Mouse (Mus musculus): ENCODE measurements around the gene Vmn2r71.

The Vmn2r71 gene

DNA sequence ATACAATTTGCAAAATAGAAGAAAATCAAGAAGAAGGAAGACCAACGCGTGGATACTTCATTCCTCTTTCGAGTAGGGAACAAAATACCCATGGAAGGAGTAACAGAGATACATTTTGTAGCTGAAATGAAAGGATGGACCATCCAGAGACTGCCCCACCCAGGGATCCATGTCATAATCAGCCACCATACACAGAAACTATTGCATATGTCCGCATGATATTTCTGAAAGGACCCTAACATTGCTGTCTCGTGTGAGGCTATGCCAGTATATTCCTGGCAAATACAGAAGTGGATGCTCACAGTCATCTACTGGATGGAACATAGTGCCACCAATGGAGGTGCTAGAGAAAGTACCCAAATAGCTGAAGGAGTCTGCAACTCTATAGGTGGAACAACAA is at the start of gene Vmn2r71:
TSS of gene Vmn2r71 (plus strand) at position 301 of the 400 bp plus-strand sequence.
- DNase-seq (ENCODE audit: low spot score), result no peak

DNA sequence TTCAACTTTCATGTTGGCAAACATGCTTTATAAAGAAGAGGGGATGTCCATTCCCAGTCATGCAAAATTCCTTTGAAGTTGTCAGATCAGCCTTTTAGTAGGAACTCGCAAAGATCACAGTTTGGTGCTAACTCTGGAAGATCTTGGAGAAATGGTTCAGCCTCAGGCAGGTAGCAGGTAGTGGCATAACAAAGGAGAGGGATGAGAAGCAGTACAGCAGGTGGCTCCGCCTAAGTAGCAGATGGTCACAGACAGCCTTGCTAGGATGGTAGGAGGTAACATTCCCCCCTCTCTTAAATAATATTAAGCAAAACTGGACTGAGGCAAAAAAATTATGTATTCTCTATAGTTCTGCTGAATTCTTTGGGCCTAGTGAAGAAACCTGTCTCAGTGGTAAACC is 20.8 kb upstream of the Vmn2r71 start:
- no peak for DNase-seq (ENCODE audit: low spot score)

DNA sequence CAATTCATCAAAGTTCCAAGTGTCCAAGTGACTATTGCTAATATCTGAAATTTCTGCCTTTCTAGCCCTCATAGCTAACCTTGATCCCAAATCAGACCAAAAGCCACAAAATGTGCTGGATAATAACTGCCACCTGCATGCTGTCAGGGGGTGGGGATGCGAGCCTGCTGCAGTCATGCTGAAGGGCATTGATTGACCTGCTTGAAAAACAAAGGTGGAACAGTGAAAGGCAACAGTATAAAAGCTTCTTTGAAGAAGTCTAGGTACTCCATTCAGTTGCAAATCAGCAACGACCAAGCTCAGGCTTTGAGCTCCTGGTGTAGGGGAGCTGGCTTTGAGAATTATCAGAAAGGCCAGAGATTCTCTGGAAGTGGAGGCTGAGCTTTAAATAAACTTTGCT is 19.8 kb upstream of the Vmn2r71 start:
- DNase-seq (ENCODE audit: low spot score), result no peak

GRCm38 (mm10) chr7:85569092-85569491 is 6.2 kb downstream of the Vmn2r71 start, which contains the start of gene Vmn2r70:
TSS of gene Vmn2r70 (minus strand) at chr7:85569192.
- DNase-seq (ENCODE audit: low spot score), result no peak
